Mouse (Mus musculus): Measurements from ENCODE around the gene Ppig.

- TF ChIP-seq CTCF (IDR thresholded peaks at IDR 0.05; ENCODE audit: low read depth) (no peak), EP300 (IDR thresholded peaks at IDR 0.05; ENCODE audit: low read depth) (no peak)
Observed at GRCm38 (mm10) chr2:69723519-69723825, 1.1 kb downstream of the Ppig start.

All from liver, postnatal 0 days (tissue).